Mouse (Mus musculus) myocyte (in vitro differentiated cells): ENCODE data around the gene Cdk5rap2.

Experiments used
- MYOD1 ChIP-seq, 3 experiments: IDR thresholded peaks; one replicate each; pipeline ENCODE4 v1.6.1; 2011; ENCODE audit warnings: control low read depth in 2 of 3, low read depth in 2 of 3, mild to moderate bottlenecking in 2 of 3, moderate library complexity in 1 of 3; ENCODE audit not compliant: insufficient read length in 2 of 3, control insufficient read depth in 1 of 3
- POLR2A ChIP-seq: IDR thresholded peaks from one replicate; pipeline ENCODE4 v1.6.1; 2011; ENCODE audit warnings: low read depth, mild to moderate bottlenecking, control low read depth, moderate library complexity; ENCODE audit not compliant: insufficient read length
- USF1 ChIP-seq: IDR thresholded peaks from one replicate; pipeline ENCODE4 v1.6.1; 2011; ENCODE audit warnings: low read depth, mild to moderate bottlenecking, control low read depth, moderate library complexity

DNA sequence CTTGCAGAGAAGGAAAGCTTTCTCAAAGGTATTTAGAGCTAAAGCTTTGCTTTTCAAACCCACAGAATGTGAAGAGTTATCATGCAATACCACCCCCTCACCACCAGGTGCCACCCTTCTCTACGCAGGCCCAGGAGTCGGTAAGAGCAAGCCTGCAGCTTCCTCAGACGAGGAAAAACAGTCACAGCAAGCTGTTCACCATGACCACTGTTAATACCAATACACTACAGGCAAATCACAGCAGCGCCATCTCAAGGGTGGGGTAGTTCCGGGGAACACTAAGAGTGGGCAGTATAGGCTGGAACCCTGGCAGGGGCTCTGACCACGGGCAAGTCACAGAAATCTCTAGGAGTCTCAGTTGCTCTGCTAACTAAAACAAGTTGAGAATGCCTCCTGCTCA lies 145.0 kb downstream of the Cdk5rap2 start:
- TF ChIP-seq USF1 (no peak), MYOD1 (IDR thresholded peaks at IDR 0.05; ENCODE audit: control insufficient read depth in 1 of 3, insufficient read length in 2 of 3, low read depth in 2 of 3) (no peak), POLR2A (no peak)
